Mouse (Mus musculus) heart, embryonic 14.5 days (tissue): Measurements from ENCODE around the gene Slc24a4. TPM values are rescaled to one million over a fixed set of nuclear protein-coding genes. Genes with fewer than 3 reads are reported as not detected.

Experiments used
- ATAC-seq: fragments of 200-750 bp; cut with Nextera tagmentation; 2 replicates; pipeline ENCODE4 v1.8.0; 2017; ENCODE audit warnings: low read depth, moderate TSS enrichment; ENCODE audit not compliant: insufficient number of reproducible peaks, insufficient read depth, low FRiP score
- H3K27ac ChIP-seq, 2 experiments: fragments of 200-500 bp in 1 of 2; fragments of 300-500 bp in 1 of 2; sonication (generic) in 1 of 2; replicated peaks in 1 of 2; 2 replicates each; pipeline ENCODE4 v1.5.1; 2012 to 2014; ENCODE audit warnings: low read depth in 2 of 2, low read length in 2 of 2, control low read depth in 1 of 2, mild to moderate bottlenecking in 1 of 2, mixed read lengths in 1 of 2; ENCODE audit not compliant: control insufficient read depth in 1 of 2, insufficient read depth in 1 of 2
- H3K27me3 ChIP-seq: fragments of 300-500 bp; sonication (generic); 2 replicates; pipeline ENCODE4 v1.6.1; 2014; ENCODE audit warnings: mild to moderate bottlenecking, low read length, control low read depth; ENCODE audit not compliant: control insufficient read depth, insufficient read depth
- H3K36me3 ChIP-seq: fragments of 300-500 bp; sonication (generic); 2 replicates; pipeline ENCODE4 v1.6.1; 2014; ENCODE audit warnings: mild to moderate bottlenecking, control low read depth, low read length, mixed read lengths; ENCODE audit not compliant: control insufficient read depth, insufficient read depth
- H3K4me1 ChIP-seq, 2 experiments: fragments of 200-500 bp in 1 of 2; fragments of 300-500 bp in 1 of 2; sonication (generic) in 1 of 2; 2 replicates each; pipeline ENCODE4 v1.6.1; 2012 to 2014; ENCODE audit warnings: low read length in 2 of 2, control low read depth in 1 of 2, mixed read lengths in 1 of 2; ENCODE audit not compliant: control insufficient read depth in 2 of 2, insufficient read depth in 2 of 2
- H3K4me2 ChIP-seq: fragments of 300-500 bp; sonication (generic); 2 replicates; pipeline ENCODE4 v1.6.1; 2014; ENCODE audit warnings: mild to moderate bottlenecking, low read length
- H3K4me3 ChIP-seq, 2 experiments: fragments of 200-500 bp in 1 of 2; fragments of 300-500 bp in 1 of 2; sonication (generic) in 1 of 2; 2 replicates each; pipeline ENCODE4 v1.5.1; 2012 to 2014; ENCODE audit warnings: low read length in 2 of 2, mild to moderate bottlenecking in 2 of 2, control low read depth in 1 of 2, low read depth in 1 of 2, moderate library complexity in 1 of 2; ENCODE audit not compliant: control insufficient read depth in 1 of 2, insufficient read depth in 1 of 2
- H3K9ac ChIP-seq: fragments of 300-500 bp; sonication (generic); 2 replicates; pipeline ENCODE4 v1.6.1; 2014; ENCODE audit warnings: mild to moderate bottlenecking, low read length
- H3K9me3 ChIP-seq: fragments of 300-500 bp; sonication (generic); 2 replicates; pipeline ENCODE4 v1.6.1; 2016; ENCODE audit warnings: low read length, control low read depth; ENCODE audit not compliant: control insufficient read depth
- WGBS: fragments of 180-500 bp; shearing (Covaris S2); extraction: QIAGEN DNeasy Blood & Tissue Kit; methylation state at CpG from one replicate; pipeline ENCODE4 v1.1.7; 2014; 5-methylcytosine and 5-hydroxymethylcytosine counted together
- polyA plus RNA-seq: library from polyadenylated mRNA; unstranded; fragments of >200 nt; fragmentation: Nextera tagmentation; extraction: Ambion mirVana; gene quantifications from 2 replicates; pipeline ENCODE4 v1.2.1, GENCODE M21; 2014

Gene Slc24a4
- polyA plus RNA-seq, 1 experiment from 2014 or later, result 2.7 TPM

DNA sequence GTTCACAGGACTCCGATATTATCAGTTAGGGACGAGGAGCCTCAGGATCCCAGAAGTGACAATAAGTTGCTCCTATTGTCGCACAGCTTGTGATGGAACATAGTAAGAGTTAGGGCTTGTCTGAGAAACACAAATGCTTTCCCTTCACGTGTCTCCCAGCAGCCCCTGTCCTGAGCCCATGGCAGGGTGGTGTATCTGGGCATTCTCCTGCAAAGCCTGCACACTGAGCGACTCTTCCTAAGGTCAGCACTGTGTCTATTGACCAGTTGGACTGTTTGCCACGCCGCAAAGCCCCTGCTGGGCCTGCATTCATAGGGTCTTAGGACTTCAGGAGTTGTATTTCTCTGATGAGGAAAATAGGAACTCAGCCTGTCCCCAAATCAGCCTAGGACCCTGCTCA is 15.6 kb upstream of the Slc24a4 start:
- no peaks in the 10 kb centered on the region for H3K36me3 ChIP-seq
- no peak overlapping the region for H3K4me2 ChIP-seq
- no peaks in the 10 kb centered on the region for H3K27me3 ChIP-seq
- H3K4me3 ChIP-seq, result no peak overlapping the region
- peaks cover 3 to 6% of the 10 kb centered on the region in 2 experiments for H3K4me1 ChIP-seq
- no peaks in the 10 kb centered on the region for H3K9me3 ChIP-seq
- H3K9ac ChIP-seq, result no peak overlapping the region
- H3K27ac ChIP-seq, result no peak overlapping the region
- no peak for ATAC-seq
- WGBS, result 74% methylated on average over 7 of the region's 7 CpGs

DNA sequence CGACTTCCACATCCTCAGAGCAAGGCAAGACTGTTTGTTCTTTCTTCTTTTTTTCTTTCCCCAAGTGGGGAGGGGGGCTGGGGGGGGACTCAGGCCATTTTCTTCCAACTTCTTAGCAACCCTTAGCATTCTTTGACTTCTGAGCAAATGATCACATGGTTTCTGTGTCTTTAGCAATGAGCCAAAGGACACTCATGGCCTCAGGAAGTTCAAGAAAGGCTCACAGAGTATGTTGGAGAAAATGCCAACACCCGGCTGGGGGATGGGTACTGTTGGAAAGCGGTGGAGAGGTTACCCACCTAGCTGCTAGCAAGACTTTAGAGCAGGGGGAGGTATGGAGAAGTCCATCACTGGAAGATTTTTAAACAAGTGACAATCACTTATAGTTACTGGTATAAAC is 15.1 kb upstream of the Slc24a4 start:
- no peaks in the 10 kb centered on the region for H3K27me3 ChIP-seq
- H3K36me3 ChIP-seq, result no peaks in the 10 kb centered on the region
- no peak for ATAC-seq
- H3K4me2 ChIP-seq, result no peak overlapping the region
- H3K27ac ChIP-seq, result no peak overlapping the region
- H3K9me3 ChIP-seq, result no peaks in the 10 kb centered on the region
- peaks cover 8 to 11% of the 10 kb centered on the region in 2 experiments for H3K4me1 ChIP-seq
- H3K4me3 ChIP-seq, result no peak overlapping the region
- H3K9ac ChIP-seq, result no peak overlapping the region
- WGBS, result 67% methylated on average over 3 of the region's 3 CpGs

DNA sequence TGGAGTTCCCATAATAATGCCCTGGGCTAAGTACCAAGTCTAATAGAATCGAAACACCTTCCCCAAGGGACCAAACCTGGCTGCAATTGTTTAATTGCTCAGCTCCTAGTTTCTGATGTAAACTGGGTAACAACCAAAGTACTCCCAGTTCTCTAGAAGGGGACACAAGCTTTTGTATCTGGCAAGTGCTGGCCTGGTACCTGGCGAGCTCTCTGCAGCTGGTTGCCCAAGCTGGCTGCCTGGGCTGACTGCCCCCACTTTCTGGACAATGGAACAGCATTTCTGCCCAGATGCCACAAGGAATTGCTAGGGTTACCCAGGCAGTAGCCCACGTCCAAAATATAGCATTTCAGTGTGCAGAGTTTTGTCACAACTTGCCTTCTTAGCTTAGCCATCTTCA is 12.0 kb upstream of the Slc24a4 start:
- H3K36me3 ChIP-seq, result no peaks in the 10 kb centered on the region

DNA sequence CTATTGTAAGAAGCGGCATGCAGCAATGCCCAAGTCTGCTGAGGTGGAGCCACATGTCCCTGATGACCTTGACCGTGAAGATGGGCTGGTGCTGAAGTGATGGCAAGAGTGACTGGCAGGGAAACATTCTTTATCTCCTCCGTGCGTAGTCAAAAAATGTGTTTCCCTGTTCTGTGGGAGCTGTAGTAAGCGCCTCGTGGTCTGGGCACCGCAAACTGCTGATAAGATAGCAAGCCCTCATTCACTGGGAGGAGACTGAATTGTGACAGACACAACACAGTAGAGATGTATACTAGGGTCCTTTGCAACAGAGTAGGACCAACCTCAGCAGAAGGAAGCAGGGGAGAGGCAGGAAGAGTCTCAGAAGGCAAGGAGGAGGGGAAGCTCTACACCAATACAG is 10.5 kb upstream of the Slc24a4 start:
- peak; percentile 35; the same call in 1 of the 2 replicates for ATAC-seq
- 3% methylated on average over 7 of the region's 7 CpGs for WGBS
- H3K9ac ChIP-seq, result no peak overlapping the region
- H3K4me3 ChIP-seq, result no peak overlapping the region
- H3K27me3 ChIP-seq, result no peaks in the 10 kb centered on the region
- H3K4me1 ChIP-seq, result peaks cover 6 to 11% of the 10 kb centered on the region in 2 experiments
- H3K9me3 ChIP-seq, result no peaks in the 10 kb centered on the region
- no peak overlapping the region for H3K27ac ChIP-seq
- no peaks in the 10 kb centered on the region for H3K36me3 ChIP-seq
- no peak overlapping the region for H3K4me2 ChIP-seq

More for the DNA sequence above, 12.0 kb upstream of the Slc24a4 start:
- Histone ChIP-seq H3K4me1 (peaks cover 6 to 11% of the 10 kb centered on the region in 2 experiments), H3K9ac (no peak overlapping the region), H3K27ac (no peak overlapping the region), H3K27me3 (no peaks in the 10 kb centered on the region), H3K4me3 (no peak overlapping the region), H3K4me2 (no peak overlapping the region), H3K9me3 (no peaks in the 10 kb centered on the region)
- no peak for ATAC-seq
- WGBS, result 88% methylated on average over 3 of the region's 3 CpGs

DNA sequence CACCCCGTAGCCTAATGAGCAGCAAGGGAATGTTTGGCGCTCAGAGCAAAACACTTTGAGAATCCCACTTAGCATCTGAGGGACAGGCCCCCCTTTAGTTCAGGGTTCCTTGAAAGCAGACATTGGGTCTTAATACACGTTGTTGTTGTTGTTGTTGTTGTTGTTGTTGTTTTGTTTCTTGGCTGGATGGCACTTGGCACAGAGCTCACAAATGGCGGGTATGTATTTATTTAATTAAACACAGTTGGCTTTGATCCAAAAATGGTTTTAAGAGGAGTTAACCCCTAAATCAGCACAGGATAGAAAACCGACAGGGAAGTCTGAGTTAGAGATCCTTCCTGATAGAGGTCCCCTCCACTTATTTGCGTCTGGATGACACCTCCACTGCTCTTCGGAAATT is 932 bp upstream of the Slc24a4 start:
- Histone ChIP-seq H3K27ac (no peak overlapping the region), H3K4me3 (peak overlapping the region; percentile 58 to 61; a peak in 3 of 4 replicates), H3K9ac (peak overlapping the region; percentile 63; the same call in 1 of the 2 replicates), H3K36me3 (no peaks in the 10 kb centered on the region), H3K4me2 (peak overlapping the region; percentile 99), H3K4me1 (peaks cover 3 to 4% of the 10 kb centered on the region in 2 experiments; a peak in 2 of 4 replicates), H3K9me3 (no peaks in the 10 kb centered on the region), H3K27me3 (peaks cover 24% of the 10 kb centered on the region)
- WGBS, result 17% methylated on average over 7 of the region's 7 CpGs
- ATAC-seq, result no peak

DNA sequence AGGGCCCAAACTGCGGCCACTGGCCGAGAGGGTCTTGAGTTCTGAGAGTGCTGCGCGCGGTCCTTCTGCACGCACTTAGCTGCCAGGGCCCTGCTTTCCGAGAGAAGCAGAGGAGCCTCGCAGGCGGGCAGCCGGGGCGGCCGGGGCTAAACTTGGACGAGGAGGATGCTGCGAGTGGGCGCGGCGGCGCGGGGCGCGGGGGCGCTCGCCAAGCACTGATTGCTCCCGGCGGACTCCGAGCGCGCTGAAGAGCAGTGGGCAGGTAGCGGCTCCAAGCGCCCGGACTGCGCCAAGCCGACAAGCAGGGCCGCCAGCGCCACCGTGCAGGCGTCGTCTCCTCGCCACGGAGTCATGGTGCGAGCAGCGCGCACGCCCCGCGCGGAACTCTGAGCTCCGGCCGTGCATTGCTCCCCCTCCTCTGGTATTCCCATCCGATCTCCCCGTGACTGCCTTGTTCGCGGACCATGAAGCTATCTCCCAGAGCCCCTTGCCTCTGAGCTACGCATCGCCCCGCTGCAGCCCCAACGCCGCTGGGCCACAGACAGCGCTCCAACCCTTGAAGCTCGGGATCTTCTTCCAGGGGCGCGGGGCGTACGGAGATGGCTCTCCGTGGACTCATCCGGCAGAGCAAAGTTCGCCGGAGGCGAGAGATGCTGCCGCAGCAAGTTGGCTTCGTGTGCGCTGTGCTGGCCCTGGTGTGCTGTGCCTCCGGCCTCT is 416 bp downstream of the Slc24a4 start:
- Histone ChIP-seq H3K36me3 (no peaks in the 10 kb centered on the region), H3K27me3 (peaks cover 24% of the 10 kb centered on the region), H3K4me3 (peak overlapping the region; percentile 58 to 61), H3K4me2 (peak overlapping the region; percentile 99), H3K4me1 (peaks cover 3 to 4% of the 10 kb centered on the region in 2 experiments; a peak in 2 of 4 replicates), H3K9ac (peak overlapping the region; percentile 63), H3K27ac (no peak overlapping the region), H3K9me3 (no peaks in the 10 kb centered on the region)
- ATAC-seq, result peak; percentile 73; the same call in 1 of the 2 replicates
- WGBS, result under 1% methylated on average over 72 of the region's 73 CpGs

DNA sequence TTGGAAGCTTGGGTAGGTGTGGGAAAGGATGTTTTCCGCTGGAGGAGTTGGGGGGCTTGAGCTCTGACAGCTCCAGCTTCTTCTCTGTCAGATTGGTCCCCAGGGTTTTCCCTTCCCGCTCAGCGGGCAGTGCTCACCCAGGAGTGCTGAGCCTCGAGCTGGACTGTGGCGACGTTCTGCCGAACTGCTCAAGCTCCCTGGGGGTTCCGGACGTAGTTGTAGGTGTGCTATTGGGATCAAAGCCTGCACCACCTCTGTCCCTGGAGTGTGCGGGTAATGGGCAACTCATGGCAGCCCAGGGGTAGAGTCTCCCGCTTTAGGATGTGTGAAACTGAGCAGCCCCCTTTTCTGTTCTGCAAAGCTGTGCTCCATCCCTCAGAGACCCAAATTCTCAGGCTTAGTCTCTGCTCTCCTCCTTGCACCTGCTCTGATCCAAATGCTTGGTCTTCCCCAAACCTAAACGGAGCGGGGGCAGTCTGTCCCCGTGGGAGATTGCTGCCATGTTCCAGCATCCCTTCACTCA is 1.0 kb downstream of the Slc24a4 start:
- Histone ChIP-seq H3K4me3 (peak overlapping the region; percentile 58 to 61), H3K9ac (peak overlapping the region; percentile 63), H3K4me2 (peak overlapping the region; percentile 99), H3K27me3 (peaks cover 24% of the 10 kb centered on the region), H3K27ac (no peak overlapping the region), H3K36me3 (no peaks in the 10 kb centered on the region), H3K9me3 (no peaks in the 10 kb centered on the region), H3K4me1 (peaks cover 3 to 4% of the 10 kb centered on the region in 2 experiments; a peak in 2 of 4 replicates)
- ATAC-seq, result no peak
- 5% methylated on average over 14 of the region's 14 CpGs for WGBS
